Mouse (Mus musculus) limb, embryonic 10.5 days (tissue): ENCODE measurements at regions not wholly inside any gene's neighbourhood (a gene's known extent, or its start where the extent isn't known, plus 50 kb on each side); places are given as distances from the start of the nearest gene placed in this dataset.

Source experiments
- DNase-seq: peaks from one replicate; pipeline ENCODE4 v3.0.0-alpha.2; 2017; ENCODE audit warnings: low spot score
- H3K27ac ChIP-seq: fragments of 300-500 bp; sonication (generic); 2 replicates; pipeline ENCODE4 v1.5.1; 2016; ENCODE audit warnings: mild to moderate bottlenecking
- H3K27me3 ChIP-seq: fragments of 300-500 bp; sonication (generic); 2 replicates; pipeline ENCODE4 v1.6.1; 2016; ENCODE audit warnings: low read depth, mild to moderate bottlenecking; ENCODE audit not compliant: poor library complexity, severe bottlenecking
- H3K36me3 ChIP-seq: fragments of 300-500 bp; sonication (generic); 2 replicates; pipeline ENCODE4 v1.6.1; 2016; ENCODE audit warnings: mild to moderate bottlenecking, moderate library complexity
- H3K4me1 ChIP-seq: fragments of 300-500 bp; sonication (generic); 2 replicates; pipeline ENCODE4 v1.6.1; 2016
- H3K4me3 ChIP-seq: fragments of 300-500 bp; sonication (generic); 2 replicates; pipeline ENCODE4 v1.5.1; 2016; ENCODE audit warnings: mild to moderate bottlenecking, moderate library complexity
- H3K9me3 ChIP-seq: fragments of 300-500 bp; sonication (generic); replicated peaks from 2 replicates; pipeline ENCODE4 v1.6.1; 2016; ENCODE audit warnings: mild to moderate bottlenecking
- WGBS: fragments of 180-500 bp; shearing (Covaris S2); methylation state at CpG from one replicate; pipeline ENCODE4 v1.1.7; 2016; 5-methylcytosine and 5-hydroxymethylcytosine counted together

GRCm38 (mm10) chr12:10179147-10179814 lies 190.5 kb upstream of the Nt5c1b start:
- no peak for DNase-seq
- H3K4me1 ChIP-seq, result peaks cover 23% of the 10 kb centered on the region
- no peaks in the 10 kb centered on the region for H3K27me3 ChIP-seq
- no peaks in the 10 kb centered on the region for H3K36me3 ChIP-seq
- H3K4me3 ChIP-seq, result no peak overlapping the region
- WGBS, result 36% methylated on average over 1 of the region's 1 CpGs
- no peak overlapping the region for H3K27ac ChIP-seq
- H3K9me3 ChIP-seq, result no peaks in the 10 kb centered on the region

GRCm38 (mm10) chr12:10179815-10180468 lies 189.8 kb upstream of the Nt5c1b start:
- Histone ChIP-seq H3K36me3 (no peaks in the 10 kb centered on the region), H3K27ac (no peak overlapping the region), H3K9me3 (no peaks in the 10 kb centered on the region), H3K27me3 (no peaks in the 10 kb centered on the region), H3K4me3 (no peak overlapping the region), H3K4me1 (peaks cover 23% of the 10 kb centered on the region)
- no peak for DNase-seq
- 72% methylated on average over 3 of the region's 3 CpGs for WGBS

GRCm38 (mm10) chr12:10182589-10182988 lies 187.2 kb upstream of the Nt5c1b start:
- no peaks in the 10 kb centered on the region for H3K36me3 ChIP-seq
- DNase-seq, result no peak
- H3K4me3 ChIP-seq, result no peak overlapping the region
- no peaks in the 10 kb centered on the region for H3K9me3 ChIP-seq
- H3K27ac ChIP-seq, result no peak overlapping the region
- H3K4me1 ChIP-seq, result peaks cover 23% of the 10 kb centered on the region
- no peaks in the 10 kb centered on the region for H3K27me3 ChIP-seq

GRCm38 (mm10) chr12:10186576-10186975 lies 183.2 kb upstream of the Nt5c1b start:
- no peaks in the 10 kb centered on the region for H3K36me3 ChIP-seq
- no peak overlapping the region for H3K27ac ChIP-seq
- no peaks in the 10 kb centered on the region for H3K4me1 ChIP-seq
- H3K27me3 ChIP-seq, result no peaks in the 10 kb centered on the region
- no peaks in the 10 kb centered on the region for H3K9me3 ChIP-seq
- H3K4me3 ChIP-seq, result no peak overlapping the region
- no peak for DNase-seq

DNA sequence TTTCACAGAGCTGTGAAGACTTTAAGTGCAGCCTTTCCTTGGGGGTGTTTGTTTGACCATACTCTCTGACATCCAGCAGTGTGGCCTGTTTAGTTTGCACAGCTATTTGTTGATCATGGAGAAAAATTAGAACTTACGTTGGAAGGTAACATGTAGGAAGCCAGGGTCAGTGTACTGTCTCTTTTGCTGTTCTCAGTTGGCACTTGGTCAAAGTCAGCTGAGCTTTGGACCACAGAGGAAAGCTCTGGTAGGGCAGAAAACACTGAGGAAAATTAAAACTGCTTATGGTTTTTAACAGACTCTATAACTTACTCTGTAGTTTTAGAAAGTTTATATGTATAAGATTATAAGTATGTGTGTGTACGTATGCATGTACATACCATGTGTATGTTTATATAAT lies 180.0 kb upstream of the Nt5c1b start:
- no peaks in the 10 kb centered on the region for H3K36me3 ChIP-seq
- no peak for DNase-seq
- no peaks in the 10 kb centered on the region for H3K4me1 ChIP-seq
- no peaks in the 10 kb centered on the region for H3K9me3 ChIP-seq
- H3K27ac ChIP-seq, result no peak overlapping the region
- 98% methylated on average over 2 of the region's 2 CpGs for WGBS
- H3K27me3 ChIP-seq, result peaks cover 5% of the 10 kb centered on the region; the same call in 1 of the 2 replicates
- H3K4me3 ChIP-seq, result no peak overlapping the region

DNA sequence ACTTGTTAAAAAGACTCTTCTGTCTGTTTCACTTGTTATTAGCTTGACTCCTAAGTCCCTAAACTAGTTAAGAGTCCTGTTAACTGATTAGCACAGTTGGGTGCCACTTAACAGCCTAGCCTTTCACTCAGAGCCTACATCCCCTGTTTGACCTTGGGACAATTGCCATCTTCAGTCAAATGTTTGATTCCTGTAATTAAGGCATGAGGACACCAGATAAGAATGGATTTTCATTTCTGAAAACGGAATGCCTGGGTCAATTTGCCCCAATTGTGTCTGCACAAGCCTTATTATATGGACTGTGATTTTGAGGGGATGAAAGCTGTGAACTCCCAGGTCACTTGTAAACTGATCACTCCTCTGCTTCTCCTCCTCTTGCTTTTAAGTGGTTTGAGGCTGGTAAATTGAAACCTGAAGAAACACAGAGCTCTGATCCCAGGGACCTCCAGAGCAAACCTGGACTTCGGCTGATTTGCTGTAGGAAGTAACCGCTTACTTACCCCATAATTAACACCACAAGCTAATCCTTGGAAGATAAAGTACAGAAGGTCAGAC lies 171.8 kb upstream of the Nt5c1b start:
- H3K4me3 ChIP-seq, result no peak overlapping the region
- H3K4me1 ChIP-seq, result peaks cover 20% of the 10 kb centered on the region
- no peaks in the 10 kb centered on the region for H3K36me3 ChIP-seq
- WGBS, result 2% methylated on average over 3 of the region's 3 CpGs
- H3K9me3 ChIP-seq, result no peaks in the 10 kb centered on the region
- DNase-seq, result no peak
- no peak overlapping the region for H3K27ac ChIP-seq
- peaks cover 5% of the 10 kb centered on the region; the same call in 1 of the 2 replicates for H3K27me3 ChIP-seq

DNA sequence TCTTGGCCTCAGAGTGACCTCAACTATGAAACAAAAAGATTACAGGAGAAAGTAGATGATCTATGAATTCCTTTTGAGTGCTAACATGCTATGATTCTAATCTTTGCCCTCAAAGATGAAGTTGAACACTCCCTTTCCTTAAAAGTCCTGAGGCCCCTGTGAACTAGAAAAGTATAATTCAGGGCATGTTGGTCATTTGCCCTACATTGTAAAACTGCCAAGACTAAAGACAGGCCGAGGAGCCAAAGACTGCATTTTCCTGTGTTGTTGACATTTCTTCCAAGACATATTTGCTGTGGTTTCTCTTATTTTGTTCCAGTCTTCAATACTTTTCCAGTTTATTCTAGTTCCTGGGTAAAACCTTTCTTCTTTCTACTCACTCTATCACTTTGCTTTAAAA lies 159.9 kb upstream of the Nt5c1b start:
- no peaks in the 10 kb centered on the region for H3K36me3 ChIP-seq
- no peak for DNase-seq
- H3K4me1 ChIP-seq, result no peaks in the 10 kb centered on the region
- H3K4me3 ChIP-seq, result no peak overlapping the region
- H3K27me3 ChIP-seq, result no peaks in the 10 kb centered on the region
- H3K9me3 ChIP-seq, result no peaks in the 10 kb centered on the region
- no peak overlapping the region for H3K27ac ChIP-seq
- 29% methylated on average over 1 of the region's 1 CpGs for WGBS

- no peak overlapping the region for H3K27ac ChIP-seq
- 0 out of 2 replicates have a peak, but pooled peaks cover 3% of the 10 kb centered on the region for H3K4me1 ChIP-seq
- no peak overlapping the region for H3K4me3 ChIP-seq
- H3K9me3 ChIP-seq, result no peaks in the 10 kb centered on the region
- H3K36me3 ChIP-seq, result no peaks in the 10 kb centered on the region
- WGBS, result 34% methylated on average over 4 of the region's 4 CpGs
- no peak for DNase-seq
- no peaks in the 10 kb centered on the region for H3K27me3 ChIP-seq
Observed at GRCm38 (mm10) chr12:10222821-10223220, 147.0 kb upstream of the Nt5c1b start.

DNA sequence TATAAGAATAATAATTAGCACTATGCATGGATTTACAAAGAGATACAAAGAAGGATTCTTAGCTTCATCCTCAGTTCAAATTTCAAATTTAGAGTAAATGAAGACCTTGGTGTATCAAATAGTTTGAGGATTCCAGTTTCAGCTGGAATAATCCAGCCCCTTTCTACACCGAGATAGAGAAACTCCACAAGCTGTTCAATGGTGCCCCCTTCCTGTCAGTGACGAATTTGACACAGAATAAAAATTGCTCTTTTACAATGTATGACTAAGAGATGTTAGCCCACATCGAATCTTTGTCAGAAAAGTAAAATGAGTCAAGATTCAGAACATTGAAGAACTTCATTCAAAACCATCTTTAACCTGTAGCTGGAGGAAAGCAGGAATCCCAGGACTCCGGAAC lies 145.9 kb upstream of the Nt5c1b start:
- no peaks in the 10 kb centered on the region for H3K27me3 ChIP-seq
- 0 out of 2 replicates have a peak, but pooled peaks cover 3% of the 10 kb centered on the region for H3K4me1 ChIP-seq
- no peak overlapping the region for H3K27ac ChIP-seq
- H3K36me3 ChIP-seq, result no peaks in the 10 kb centered on the region
- WGBS, result 37% methylated on average over 4 of the region's 4 CpGs
- no peak overlapping the region for H3K4me3 ChIP-seq
- no peak for DNase-seq
- no peaks in the 10 kb centered on the region for H3K9me3 ChIP-seq

GRCm38 (mm10) chr12:10231144-10231543 lies 138.6 kb upstream of the Nt5c1b start:
- H3K4me3 ChIP-seq, result no peak overlapping the region
- no peaks in the 10 kb centered on the region for H3K27me3 ChIP-seq
- no peaks in the 10 kb centered on the region for H3K9me3 ChIP-seq
- 67% methylated on average over 4 of the region's 4 CpGs for WGBS
- H3K4me1 ChIP-seq, result peaks cover 23% of the 10 kb centered on the region
- no peaks in the 10 kb centered on the region for H3K36me3 ChIP-seq
- DNase-seq, result no peak
- H3K27ac ChIP-seq, result peak overlapping the region; percentile 63

DNA sequence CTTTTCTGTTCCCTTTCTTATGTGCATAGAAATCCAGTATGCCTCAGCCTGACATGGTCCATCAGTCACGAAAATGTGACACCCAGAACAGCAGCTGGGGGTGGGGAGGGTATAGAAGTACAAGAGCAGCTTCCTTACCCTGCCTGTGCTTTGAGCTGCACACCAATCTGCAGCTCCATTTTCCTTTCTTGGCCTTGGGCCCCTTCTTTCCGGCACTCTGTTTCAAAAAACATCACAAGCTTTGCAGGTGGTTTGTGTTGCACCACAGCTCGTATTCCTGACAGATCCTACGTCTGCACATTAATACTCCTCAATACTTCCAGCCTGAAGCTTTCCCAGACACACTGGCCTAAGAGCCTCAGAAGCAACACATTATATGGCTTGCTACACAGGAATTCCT lies 138.1 kb upstream of the Nt5c1b start:
- WGBS, result 26% methylated on average over 4 of the region's 4 CpGs
- peak; percentile 65 for DNase-seq

GRCm38 (mm10) chr12:10248110-10248509 lies 121.7 kb upstream of the Nt5c1b start:
- Histone ChIP-seq H3K4me3 (no peak overlapping the region), H3K27me3 (no peaks in the 10 kb centered on the region), H3K4me1 (peaks cover 9% of the 10 kb centered on the region), H3K36me3 (no peaks in the 10 kb centered on the region), H3K27ac (no peak overlapping the region), H3K9me3 (no peaks in the 10 kb centered on the region)
- no peak for DNase-seq

More for the DNA sequence above, 138.1 kb upstream of the Nt5c1b start:
- Histone ChIP-seq H3K9me3 (no peaks in the 10 kb centered on the region), H3K27ac (peak overlapping the region; percentile 63; the same call in 1 of the 2 replicates), H3K4me1 (peaks cover 23% of the 10 kb centered on the region), H3K27me3 (no peaks in the 10 kb centered on the region), H3K36me3 (no peaks in the 10 kb centered on the region), H3K4me3 (no peak overlapping the region)

DNA sequence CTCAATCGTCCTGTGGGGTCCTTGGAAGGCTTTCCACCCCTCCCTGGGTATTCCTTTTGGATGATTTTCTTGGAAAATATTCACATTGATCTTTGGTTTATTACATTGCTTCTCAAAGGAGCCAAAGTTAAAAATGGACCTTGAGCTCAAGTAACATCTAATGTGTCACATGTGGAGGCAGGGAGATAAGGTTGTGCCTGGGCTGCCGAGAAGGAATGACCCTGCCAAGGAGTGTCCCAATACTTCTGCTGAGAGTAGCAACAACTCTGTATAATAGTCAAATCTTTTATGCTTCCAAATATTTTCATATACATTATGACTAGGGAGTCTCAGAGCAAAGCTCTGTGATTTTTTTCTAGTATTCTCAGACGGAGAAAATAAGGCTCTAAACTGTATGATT lies 113.4 kb upstream of the Nt5c1b start:
- Histone ChIP-seq H3K27ac (no peak overlapping the region), H3K27me3 (no peaks in the 10 kb centered on the region), H3K9me3 (no peaks in the 10 kb centered on the region), H3K36me3 (no peaks in the 10 kb centered on the region), H3K4me3 (no peak overlapping the region), H3K4me1 (no peaks in the 10 kb centered on the region)
- DNase-seq, result no peak
- 67% methylated on average over 3 of the region's 3 CpGs for WGBS
